Mouse (Mus musculus): ENCODE measurements around the gene Gm37240.

The Gm37240 gene

GRCm38 (mm10) chr3:85863996-85864395 lies 23.3 kb downstream of the Gm37240 start:
- DNase-seq = no peak

GRCm38 (mm10) chr3:85862886-85863285 lies 24.4 kb downstream of the Gm37240 start:
- DNase-seq = no peak

- no peak for DNase-seq
Measured at GRCm38 (mm10) chr3:85860996-85861395, 26.3 kb downstream of the Gm37240 start.

GRCm38 (mm10) chr3:85859311-85859710 lies 28.0 kb downstream of the Gm37240 start:
- no peak for DNase-seq

- no peak for DNase-seq
Measured at GRCm38 (mm10) chr3:85858140-85859135, 28.9 kb downstream of the Gm37240 start.

- no peak for DNase-seq
Measured at GRCm38 (mm10) chr3:85857083-85857482, 30.2 kb downstream of the Gm37240 start.

GRCm38 (mm10) chr3:85855947-85856346 lies 31.4 kb downstream of the Gm37240 start:
- DNase-seq = no peak

GRCm38 (mm10) chr3:85855043-85855442 lies 32.3 kb downstream of the Gm37240 start:
- no peak for DNase-seq

- no peak for DNase-seq
Measured at GRCm38 (mm10) chr3:85854143-85854542, 33.2 kb downstream of the Gm37240 start.

- no peak for DNase-seq
Measured at GRCm38 (mm10) chr3:85853715-85854114, 33.6 kb downstream of the Gm37240 start.

- no peak for DNase-seq
Measured at GRCm38 (mm10) chr3:85850079-85850478, 37.2 kb downstream of the Gm37240 start.

GRCm38 (mm10) chr3:85846316-85846715 lies 41.0 kb downstream of the Gm37240 start:
- DNase-seq = no peak

- DNase-seq = no peak
Measured at GRCm38 (mm10) chr3:85845341-85845740, 42.0 kb downstream of the Gm37240 start.

- peak in 1 of 2 experiments; percentile 14 for DNase-seq
Measured at GRCm38 (mm10) chr3:85842881-85843218, 44.5 kb downstream of the Gm37240 start.

- DNase-seq = no peak
Measured at GRCm38 (mm10) chr3:85842177-85842880, 45.0 kb downstream of the Gm37240 start.

GRCm38 (mm10) chr3:85841454-85842176 lies 45.7 kb downstream of the Gm37240 start:
- no peak for DNase-seq

- DNase-seq = no peak
Measured at GRCm38 (mm10) chr3:85833627-85834026, 53.7 kb downstream of the Gm37240 start.

- no peak for DNase-seq
Measured at GRCm38 (mm10) chr3:85832490-85833155, 54.7 kb downstream of the Gm37240 start.

- no peak for DNase-seq
Measured at GRCm38 (mm10) chr3:85831785-85832184, 55.5 kb downstream of the Gm37240 start.

- peak; percentile 29 to 57 for DNase-seq
Measured at GRCm38 (mm10) chr3:85829047-85829446, 58.3 kb downstream of the Gm37240 start.

GRCm38 (mm10) chr3:85827815-85828214 lies 59.5 kb downstream of the Gm37240 start:
- no peak for DNase-seq

- DNase-seq = peak; percentile 8 to 24
Measured at GRCm38 (mm10) chr3:85827283-85827682, 60.0 kb downstream of the Gm37240 start.
